Mouse (Mus musculus) gastrocnemius, postnatal 36 days (tissue): ENCODE results near the gene Fam129a. TPM values are rescaled to one million over a fixed set of nuclear protein-coding genes. Genes with fewer than 3 reads are reported as not detected.

Experiments
- DNase-seq, 2 experiments: peaks; one replicate each; pipeline ENCODE4 v3.0.0; 2022
- intact Hi-C: fragments of 180-260 bp; cut with DNase I; formaldehyde crosslinking; loops from one replicate; pipeline ENCODE4 v1.15.1; 2025
- total RNA-seq, 2 experiments: library from RNA; stranded (reverse); gene quantifications; 2 replicates each; pipeline ENCODE4 v1.2.3; 2021

The Fam129a gene
- total RNA-seq, 2 experiments from 2014 or later = 9.5 to 10.4 TPM

- DNase-seq = no peak
- intact Hi-C loops = no loop called here
Observed at GRCm38 (mm10) chr1:151660883-151661282, 89.9 kb downstream of the Fam129a start.

GRCm38 (mm10) chr1:151661684-151662439, 90.9 kb downstream of the Fam129a start:
- intact Hi-C loops = no loop called here
- no peak for DNase-seq

- no peak for DNase-seq
- intact Hi-C loops = no loop called here
Observed at GRCm38 (mm10) chr1:151662958-151663357, 92.0 kb downstream of the Fam129a start.

- DNase-seq = no peak
- intact Hi-C loops = no loop called here
Observed at GRCm38 (mm10) chr1:151664384-151664783, 93.4 kb downstream of the Fam129a start.

- intact Hi-C loops = no loop called here
- no peak for DNase-seq
Observed at GRCm38 (mm10) chr1:151664837-151665431, 93.9 kb downstream of the Fam129a start.

GRCm38 (mm10) chr1:151667351-151668074, 96.5 kb downstream of the Fam129a start:
- DNase-seq = no peak
- intact Hi-C loops = no loop called here

- intact Hi-C loops = no loop called here
- DNase-seq = no peak
Observed at GRCm38 (mm10) chr1:151670006-151670591, 99.1 kb downstream of the Fam129a start.

GRCm38 (mm10) chr1:151675684-151676083, 104.7 kb downstream of the Fam129a start:
- DNase-seq = no peak
- intact Hi-C loops = no loop called here

GRCm38 (mm10) chr1:151677185-151677809, 106.3 kb downstream of the Fam129a start:
- DNase-seq = no peak
- intact Hi-C loops = no loop called here

GRCm38 (mm10) chr1:151677975-151678374, 107.0 kb downstream of the Fam129a start:
- no peak for DNase-seq
- intact Hi-C loops = no loop called here

GRCm38 (mm10) chr1:151679153-151679552, 108.2 kb downstream of the Fam129a start:
- DNase-seq = no peak
- intact Hi-C loops = no loop called here

GRCm38 (mm10) chr1:151679883-151680613, 109.1 kb downstream of the Fam129a start:
- intact Hi-C loops = no loop called here
- DNase-seq = no peak

- no peak for DNase-seq
- intact Hi-C loops = no loop called here
Observed at GRCm38 (mm10) chr1:151680971-151681370, 110.0 kb downstream of the Fam129a start.

GRCm38 (mm10) chr1:151682896-151683295, 111.9 kb downstream of the Fam129a start:
- no peak for DNase-seq
- intact Hi-C loops = no loop called here

- intact Hi-C loops = no loop called here
Observed at GRCm38 (mm10) chr1:151684451-151684892, 113.5 kb downstream of the Fam129a start.

GRCm38 (mm10) chr1:151684978-151685377, 114.0 kb downstream of the Fam129a start:
- intact Hi-C loops = no loop called here
- no peak for DNase-seq

More at GRCm38 (mm10) chr1:151684451-151684892, 113.5 kb downstream of the Fam129a start:
- peak; percentile 40 to 46 for DNase-seq

- DNase-seq = no peak
- intact Hi-C loops = no loop called here
Observed at GRCm38 (mm10) chr1:151685666-151686309, 114.8 kb downstream of the Fam129a start.

GRCm38 (mm10) chr1:151686696-151687095, 115.7 kb downstream of the Fam129a start:
- intact Hi-C loops = no loop called here
- DNase-seq = peak; percentile 45 to 46

GRCm38 (mm10) chr1:151689032-151689431, 118.0 kb downstream of the Fam129a start:
- intact Hi-C loops = no loop called here

More at GRCm38 (mm10) chr1:151689032-151689431, 118.0 kb downstream of the Fam129a start:
- no peak for DNase-seq
